Mouse (Mus musculus) cerebellum, adult 2 months (tissue): ENCODE data around the gene Plekha3.

ENCODE experiments used
- CTCF ChIP-seq: fragments of 200-500 bp; IDR thresholded peaks from 2 replicates; pipeline ENCODE4 v1.5.1; 2011; ENCODE audit warnings: low read depth, mild to moderate bottlenecking, control low read depth, low read length, moderate library complexity, borderline replicate concordance; ENCODE audit not compliant: insufficient read depth
- POLR2A ChIP-seq: fragments of 200-500 bp; IDR thresholded peaks from 2 replicates; pipeline ENCODE4 v1.6.1; 2011; ENCODE audit warnings: low read length, control low read depth, borderline replicate concordance; ENCODE audit not compliant: insufficient read depth

GRCm38 (mm10) chr2:76647883-76648570 lies 27.1 kb upstream of the Plekha3 start, which contains the start of the genes Prkra and Pjvk:
- TF ChIP-seq CTCF (no peak), POLR2A (peak; percentile 62)
